Mouse (Mus musculus): Measurements from ENCODE around the gene R3hcc1l.

The R3hcc1l gene

DNA sequence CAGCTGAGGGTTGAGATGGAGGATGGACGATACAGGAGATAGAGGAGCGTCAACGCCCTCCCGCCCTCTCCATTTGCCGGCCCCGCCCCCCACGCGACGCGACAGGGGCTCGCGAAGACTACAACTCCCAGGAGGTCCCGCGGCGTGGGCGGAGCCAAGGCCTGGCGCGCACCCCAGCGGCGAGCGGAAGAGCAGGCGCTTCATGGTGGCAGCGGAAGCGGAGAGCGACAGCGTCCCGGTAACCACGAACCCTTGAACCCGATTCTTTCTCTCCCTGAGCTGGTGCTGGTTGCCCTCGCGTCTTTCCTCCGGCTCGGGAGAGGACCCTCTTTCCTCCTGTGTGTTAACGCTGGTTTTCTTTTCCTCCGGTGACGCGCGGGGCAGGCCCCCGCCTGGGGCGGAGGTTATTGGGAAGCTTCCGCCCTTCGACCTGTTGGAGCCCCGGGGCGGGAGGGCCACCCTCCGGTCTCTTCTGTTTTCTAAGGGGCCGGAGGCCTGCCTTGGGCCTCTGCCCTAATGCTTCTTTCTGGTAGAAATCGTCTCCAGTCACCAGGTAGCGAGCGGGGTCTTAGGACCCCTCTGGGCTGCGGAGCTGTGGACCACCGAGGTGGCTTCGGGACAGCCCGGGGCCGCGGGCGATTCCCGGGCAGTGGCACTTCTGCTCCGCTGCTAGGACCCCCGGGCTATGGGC lies at the start of gene R3hcc1l:
Gene R3hcc1l, plus strand, starts transcription at position 140 of the 691 bp plus-strand sequence.
- peak; percentile 94 to 96 for DNase-seq (ENCODE audit: low spot score in 2 of 2)

DNA sequence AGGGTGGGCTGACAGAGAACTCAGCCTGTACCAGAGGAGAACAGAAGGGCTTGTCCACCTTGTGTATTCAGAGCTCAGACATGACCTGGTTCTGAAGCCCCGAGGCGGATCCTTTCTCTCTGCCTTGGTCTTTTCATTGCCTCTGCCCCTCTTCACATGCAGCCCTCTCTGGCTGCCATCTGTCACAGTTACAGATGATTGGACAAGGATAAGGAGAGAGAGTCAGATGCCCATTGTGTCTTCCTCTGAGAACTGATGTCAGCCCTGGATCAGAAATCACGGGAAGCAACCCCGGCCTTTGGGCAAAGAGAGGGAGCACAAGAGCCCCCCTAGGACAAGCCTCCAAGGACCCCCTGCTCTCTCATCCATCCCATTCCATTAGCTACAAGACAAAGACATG lies 47.0 kb upstream of the R3hcc1l start:
- no peak for DNase-seq (ENCODE audit: low spot score in 2 of 2)

DNA sequence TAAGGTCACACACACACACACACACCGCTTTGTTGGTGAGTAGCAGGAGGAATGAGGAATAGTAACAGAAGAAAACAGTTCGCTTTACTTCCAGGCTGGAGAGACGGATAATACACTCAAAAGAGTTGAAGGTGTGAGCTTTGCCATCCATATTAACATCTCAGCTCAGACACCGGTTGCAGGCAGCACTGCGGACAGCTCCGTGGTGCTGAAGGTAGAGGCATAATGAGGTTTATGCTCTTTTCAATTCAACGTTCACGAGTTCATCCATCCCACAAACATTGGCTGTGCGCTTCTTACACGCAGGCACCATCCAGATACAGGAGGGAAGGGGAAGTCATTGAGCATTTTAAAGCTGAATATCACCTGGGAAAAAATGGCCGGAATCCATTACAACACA lies 45.7 kb upstream of the R3hcc1l start:
- no peak for DNase-seq (ENCODE audit: low spot score in 2 of 2)

DNA sequence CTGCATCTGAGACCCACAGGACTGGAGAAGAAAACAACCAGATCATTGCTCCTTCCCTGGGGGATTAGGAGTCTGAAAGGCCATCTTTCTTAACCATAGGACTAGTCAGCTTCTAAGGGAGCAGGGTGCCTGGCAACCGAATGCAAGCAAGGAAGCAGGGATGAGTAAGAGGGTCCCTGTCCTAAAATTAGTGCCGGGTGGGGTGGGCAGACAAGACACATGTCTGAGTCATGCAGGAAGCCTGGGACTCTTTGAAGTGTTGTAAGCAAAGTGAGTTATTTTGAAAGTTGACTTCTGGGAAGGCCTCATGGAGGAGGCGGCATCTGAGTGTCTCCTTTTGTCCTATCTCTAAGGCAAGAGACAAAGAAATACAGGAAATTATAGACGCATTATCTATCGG lies 40.8 kb upstream of the R3hcc1l start:
- no peak for DNase-seq (ENCODE audit: low spot score in 2 of 2)

DNA sequence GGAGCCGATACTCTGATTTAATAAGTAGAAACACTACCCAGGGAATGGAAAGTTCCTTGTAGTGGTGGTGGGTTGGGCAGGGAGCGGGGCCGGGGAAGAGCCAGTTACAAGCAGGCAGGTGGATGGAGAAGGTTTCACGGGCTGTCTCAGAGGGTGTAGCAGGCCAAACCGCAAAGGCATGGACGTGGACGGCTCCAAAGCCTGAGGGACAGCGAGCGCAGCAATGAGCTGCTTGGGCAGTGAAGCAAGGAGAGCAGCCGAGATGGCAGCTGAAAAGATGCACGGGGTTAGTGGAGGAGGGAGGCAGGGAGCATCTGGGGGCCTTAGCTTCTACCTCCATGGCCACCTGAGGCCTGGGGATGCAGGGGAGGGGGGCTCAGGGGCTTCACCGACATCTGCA lies 40.3 kb upstream of the R3hcc1l start:
- DNase-seq (ENCODE audit: low spot score in 2 of 2): no peak

DNA sequence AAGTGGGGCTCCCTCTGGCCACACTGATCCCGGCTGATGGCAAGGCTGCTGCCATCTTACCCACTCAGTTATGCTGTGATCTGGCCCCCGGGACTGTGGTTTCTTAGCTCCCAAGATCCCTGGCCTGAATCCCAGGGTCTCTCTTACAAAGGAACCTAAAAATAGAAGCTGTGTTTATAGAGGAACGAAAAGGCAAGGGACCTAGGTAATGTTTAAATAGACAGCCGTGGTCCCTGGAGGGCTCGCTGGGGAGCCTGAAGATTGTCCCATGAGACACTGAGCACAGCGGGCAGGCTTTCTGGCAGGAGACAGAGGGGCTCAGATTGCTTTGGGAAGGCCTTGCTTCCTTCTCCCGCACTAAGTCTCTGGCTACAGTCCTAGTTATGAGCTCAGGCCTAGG lies 33.1 kb upstream of the R3hcc1l start:
- DNase-seq (ENCODE audit: low spot score in 2 of 2): no peak

DNA sequence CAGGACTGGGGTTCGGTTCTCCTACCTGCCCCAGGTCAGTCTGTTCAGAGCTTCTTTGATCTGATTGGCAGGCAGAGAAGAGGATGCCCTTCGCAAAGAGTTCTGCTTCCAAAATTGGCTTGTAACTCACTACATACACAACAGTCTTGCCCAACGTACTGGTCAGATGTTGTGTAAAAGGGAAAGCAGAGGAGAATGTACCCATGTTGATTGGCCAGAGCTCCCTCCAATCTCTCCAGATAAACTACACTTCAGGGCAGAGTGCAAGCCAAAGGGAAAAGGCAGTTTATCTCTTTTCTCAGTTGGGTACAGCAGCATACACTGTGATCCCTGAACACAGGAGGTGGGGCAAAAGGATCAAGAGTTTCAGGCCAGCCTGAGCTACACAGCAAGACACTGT lies 31.3 kb upstream of the R3hcc1l start:
- no peak for DNase-seq (ENCODE audit: low spot score in 2 of 2)

DNA sequence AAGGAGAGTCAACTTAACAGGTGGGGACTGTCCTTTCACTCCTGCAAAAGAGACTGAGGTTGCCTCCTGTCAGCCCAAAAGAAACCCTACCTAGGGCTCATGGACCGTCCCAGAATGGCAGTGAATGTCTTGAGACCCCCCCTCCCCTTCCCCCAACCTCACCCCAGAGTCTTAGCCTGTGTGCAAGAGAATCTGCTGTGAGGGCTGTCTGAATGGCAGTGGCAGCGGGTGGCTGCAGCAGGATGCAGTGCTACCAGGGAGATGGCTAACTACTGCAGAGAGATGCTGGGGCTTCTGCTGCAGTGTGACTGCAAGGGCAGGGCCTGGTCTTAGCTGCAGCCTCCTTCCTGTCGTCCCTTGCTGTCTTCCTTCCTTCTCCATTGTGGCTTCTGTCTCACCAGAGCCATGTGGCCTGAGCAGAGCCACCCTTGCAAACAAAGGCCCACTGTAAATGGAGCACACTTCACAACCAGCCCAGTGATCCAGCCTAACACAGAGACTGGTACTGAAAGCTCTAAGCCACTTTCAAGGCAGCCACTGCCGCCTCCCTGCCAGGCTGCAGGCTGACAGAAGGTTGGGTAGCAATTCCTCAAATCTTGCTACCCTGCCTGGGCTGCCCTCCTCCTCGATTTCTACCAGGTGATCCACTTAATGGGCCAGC lies 25.2 kb upstream of the R3hcc1l start:
- no peak for DNase-seq (ENCODE audit: low spot score in 2 of 2)

DNA sequence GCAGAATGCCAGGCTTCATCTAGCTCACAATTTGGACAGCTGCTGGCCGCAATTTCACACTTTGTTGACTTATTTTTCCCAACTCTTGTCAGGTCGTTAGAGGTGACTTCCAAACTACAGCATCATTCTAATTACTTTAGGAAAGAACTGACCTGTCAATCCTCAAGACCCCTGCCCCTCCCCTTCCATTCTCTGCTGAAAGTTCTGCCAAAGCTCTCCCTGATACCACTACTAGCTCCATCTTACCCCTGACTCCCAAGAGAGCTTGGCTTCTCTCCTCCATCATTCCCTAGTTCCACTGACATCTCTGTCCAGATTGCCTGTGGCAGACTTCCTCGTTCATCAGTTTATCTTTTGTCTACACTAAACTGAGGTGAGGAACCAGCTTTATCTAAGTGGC lies 14.4 kb upstream of the R3hcc1l start:
- peak in 1 of 2 experiments; percentile 16 for DNase-seq (ENCODE audit: low spot score in 2 of 2)

DNA sequence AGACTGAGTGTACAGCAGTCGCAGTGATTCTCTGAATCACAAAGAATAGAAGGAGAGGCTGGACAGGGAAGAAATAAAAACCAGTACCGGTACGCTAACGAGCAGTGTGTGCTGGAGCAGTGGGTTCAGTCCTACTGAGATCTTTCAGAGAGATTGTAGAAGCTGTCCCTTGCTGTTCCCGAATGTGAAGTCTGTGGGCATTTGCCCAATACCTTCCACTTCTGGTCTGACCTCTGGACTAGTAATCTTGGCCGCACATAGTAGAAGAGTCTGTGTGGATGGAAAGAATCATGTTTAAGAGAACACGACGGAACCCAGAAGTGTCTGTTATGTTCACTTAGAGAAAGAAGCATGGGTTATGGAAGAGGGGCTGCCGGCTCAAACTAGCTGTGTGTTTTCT lies 8.9 kb upstream of the R3hcc1l start:
- DNase-seq (ENCODE audit: low spot score in 2 of 2): no peak

DNA sequence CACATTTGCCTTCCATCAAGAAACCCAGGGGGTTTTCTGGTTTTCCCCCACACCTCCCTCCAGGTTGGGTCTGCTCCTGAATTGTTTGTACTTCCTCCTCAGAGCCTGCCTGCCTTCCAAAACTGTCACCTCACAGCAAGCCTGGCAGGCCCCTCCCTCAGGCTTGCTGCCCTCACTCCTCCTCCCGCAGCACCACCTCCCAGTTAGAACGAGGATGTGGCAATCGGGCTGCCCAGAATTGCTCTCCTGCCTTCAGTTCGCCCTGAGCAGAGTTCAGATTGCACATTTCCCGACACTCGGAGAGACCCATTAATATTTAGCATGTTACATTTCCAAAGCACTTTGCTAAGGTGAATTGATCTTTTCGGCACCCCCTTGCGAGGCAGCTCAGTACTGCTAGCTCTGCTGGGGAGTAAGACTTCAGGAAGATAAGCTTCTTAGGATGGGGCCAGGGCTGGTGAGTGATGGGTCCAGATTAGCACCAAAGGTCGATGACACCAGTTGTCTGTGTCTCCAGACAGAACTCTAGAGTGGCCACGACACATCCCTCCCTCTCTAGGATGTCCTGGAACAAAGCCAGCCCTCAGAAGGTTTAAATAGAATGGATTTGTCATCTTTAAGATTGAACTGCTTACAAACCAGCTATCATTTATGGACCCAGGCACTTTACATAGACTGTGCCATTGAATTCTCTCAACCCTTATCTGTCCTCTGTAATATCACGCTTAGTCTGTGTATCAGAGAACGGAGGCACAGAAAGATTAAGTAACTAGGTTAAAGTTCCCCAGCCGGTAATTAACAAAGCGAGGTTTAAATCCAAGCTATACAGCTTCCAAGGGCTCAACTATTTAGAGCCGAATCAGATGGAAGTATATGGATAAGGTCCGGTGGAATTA lies 8.0 kb upstream of the R3hcc1l start:
- DNase-seq (ENCODE audit: low spot score in 2 of 2): no peak

DNA sequence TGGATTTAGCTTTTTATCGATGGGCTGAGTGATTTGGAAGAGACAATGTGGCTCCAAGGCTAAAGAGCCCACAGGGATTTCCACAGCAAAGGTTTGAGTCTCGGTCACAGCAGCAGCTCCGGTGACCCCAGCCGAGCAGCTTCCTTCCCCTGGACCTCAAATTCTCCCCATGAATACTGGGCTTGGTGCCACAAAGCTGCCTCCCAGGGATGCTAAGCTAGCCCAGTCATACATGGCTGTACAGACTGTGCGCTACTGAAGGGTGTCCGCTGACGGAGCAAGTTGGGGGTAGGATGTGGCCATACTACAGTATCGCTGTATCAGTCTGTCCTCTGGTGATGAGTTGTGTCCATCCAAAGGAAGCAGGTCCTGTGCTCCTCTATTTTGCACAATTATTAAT lies 2.9 kb upstream of the R3hcc1l start:
- no peak for DNase-seq (ENCODE audit: low spot score in 2 of 2)

DNA sequence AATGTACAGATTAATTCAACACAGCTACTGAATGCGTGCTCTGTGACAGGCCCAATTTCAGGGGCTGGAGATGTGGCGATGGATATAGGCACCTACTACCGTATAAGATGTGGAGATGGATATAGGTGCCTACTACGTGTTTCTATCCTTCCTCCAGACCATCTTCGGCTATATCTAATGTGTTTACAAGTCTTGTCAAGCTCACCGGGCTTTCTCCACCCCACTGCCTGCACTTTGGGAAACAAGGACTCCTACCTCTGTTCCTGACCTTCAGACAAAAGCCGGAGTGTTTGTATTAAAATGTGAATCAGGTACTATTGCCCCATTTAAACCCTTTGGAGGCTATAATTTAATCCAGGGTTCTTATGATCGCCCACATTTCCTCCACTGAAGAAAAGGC lies 2.4 kb upstream of the R3hcc1l start:
- DNase-seq (ENCODE audit: low spot score in 2 of 2): no peak

DNA sequence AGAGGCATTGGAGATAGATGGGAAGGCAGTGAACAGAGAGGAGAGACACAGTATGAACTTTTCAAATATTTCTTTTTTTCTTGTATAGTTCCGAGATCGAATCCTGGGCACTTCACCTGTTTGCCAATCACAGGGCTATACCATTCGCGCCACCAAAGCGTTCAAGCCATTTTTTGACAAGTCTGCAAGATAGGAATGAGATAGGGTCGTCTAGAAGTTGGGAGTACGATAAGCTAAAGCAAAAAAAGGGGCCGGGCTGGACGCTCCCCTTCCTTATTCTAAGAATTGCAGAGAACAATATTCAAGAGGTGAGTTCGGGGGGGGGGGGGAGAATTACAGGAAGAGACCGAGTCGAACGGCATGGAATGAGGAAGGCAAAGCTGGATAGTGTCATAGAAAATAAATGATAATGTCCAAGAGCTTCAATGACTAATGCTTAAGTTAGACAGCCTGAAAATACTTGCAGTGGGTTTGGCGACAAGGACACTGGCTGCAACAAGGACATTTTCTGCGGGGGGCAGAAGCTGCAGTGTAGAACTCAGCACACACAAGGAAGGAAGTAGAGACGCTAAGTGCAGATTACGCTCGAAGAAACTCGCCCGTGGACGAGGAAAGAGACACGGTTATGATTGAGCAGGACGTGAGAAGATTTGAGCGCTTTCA lies 471 bp upstream of the R3hcc1l start:
- DNase-seq (ENCODE audit: low spot score in 2 of 2): no peak

DNA sequence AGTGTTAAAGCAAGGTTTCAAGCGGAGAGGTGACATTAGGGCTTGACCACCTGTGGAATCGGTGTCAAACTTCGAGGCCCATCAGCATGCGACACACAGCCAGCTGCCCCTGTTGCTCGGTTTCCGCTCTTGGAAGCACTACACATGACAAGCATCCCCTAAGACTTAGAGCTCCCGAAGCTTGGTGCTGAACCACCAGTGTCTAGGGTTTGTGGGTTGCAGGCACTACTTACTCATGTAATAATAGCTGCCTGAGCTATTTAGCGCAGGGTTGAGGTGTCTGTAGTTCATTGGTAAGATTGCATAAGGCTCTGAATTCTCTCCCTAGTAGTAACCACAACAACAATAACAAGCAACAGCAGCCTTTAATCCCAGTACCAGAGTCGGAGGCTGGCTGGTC lies 1.2 kb downstream of the R3hcc1l start:
- DNase-seq (ENCODE audit: low spot score in 2 of 2): no peak

DNA sequence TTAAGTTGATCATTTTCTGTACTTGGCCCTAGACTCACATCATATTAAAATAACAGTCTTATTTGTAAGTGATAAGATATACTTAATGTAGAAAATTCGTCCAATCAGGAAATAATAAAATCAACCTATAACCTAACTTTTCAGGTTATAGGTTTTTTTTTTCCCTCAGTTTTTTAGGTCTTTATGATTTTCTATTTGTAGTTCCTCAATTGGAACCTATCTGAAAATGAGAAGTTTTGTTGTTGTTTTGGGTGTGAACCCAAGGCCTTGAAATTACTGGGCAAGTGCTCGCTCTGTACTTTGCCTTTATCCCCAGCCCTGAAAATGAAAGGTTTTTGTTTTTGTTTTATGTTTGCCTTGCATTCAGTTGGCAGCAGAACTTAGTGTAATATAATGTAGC lies 6.1 kb downstream of the R3hcc1l start:
- DNase-seq (ENCODE audit: low spot score in 2 of 2): no peak

DNA sequence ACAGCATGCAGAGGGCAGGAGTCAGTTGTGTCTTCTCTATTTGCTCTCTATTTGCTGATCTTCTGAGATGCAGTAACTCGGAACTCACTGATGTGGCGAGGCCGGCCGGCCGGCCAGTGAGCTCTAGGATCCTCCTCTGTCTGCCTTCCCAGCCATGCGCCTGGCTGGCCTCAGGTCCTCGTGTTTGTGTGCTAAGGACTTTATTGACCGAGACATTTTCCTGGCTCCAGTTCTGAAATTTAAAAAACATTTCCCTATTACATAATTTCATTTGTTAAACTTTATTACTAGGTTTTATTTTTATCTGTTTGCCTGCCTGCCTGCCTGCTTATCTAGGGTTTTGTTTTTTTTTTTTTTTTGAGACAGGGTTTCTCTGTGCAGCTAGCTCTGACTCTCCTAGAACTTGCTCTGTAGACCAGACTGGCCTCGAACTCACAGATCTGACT lies 11.5 kb downstream of the R3hcc1l start:
- no peak for DNase-seq (ENCODE audit: low spot score in 2 of 2)

DNA sequence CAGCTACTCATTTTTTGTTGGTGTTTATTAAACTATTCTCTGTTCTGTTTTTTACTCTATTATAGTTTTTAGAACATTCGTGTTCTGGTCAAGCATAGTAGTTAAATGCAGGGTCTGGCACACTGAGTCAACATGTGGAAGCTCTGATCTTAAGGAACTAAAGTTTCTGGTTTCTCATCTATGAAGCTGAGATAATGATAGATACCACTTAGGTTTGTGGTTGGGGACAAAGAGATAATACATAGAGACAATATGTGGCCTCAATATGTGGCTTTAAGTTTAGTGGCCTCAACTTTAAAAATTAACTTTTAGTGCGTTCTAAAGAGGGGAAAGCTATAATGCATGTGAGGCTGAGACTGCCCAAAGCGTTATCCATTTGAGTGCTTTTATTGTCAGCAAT lies 15.9 kb downstream of the R3hcc1l start:
- no peak for DNase-seq (ENCODE audit: low spot score in 2 of 2)

DNA sequence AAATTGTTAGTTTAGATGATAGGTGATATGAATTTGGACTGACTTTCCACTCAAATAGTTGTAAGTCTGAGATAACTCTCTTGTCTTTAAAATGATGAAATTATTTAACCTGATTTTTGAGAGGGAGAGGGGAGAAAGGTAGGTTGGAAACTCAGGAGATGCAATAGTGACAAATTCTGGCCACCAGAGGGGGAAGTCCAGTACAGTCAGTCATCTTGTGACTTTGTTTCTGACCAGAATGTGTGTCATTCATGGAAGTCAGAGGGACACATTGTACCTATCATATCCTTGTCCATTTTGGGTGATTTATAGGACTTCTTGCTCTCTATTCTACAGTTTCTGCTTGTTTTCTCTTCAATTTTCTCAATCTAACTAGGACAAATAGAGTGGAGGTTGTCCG lies 19.0 kb downstream of the R3hcc1l start:
- no peak for DNase-seq (ENCODE audit: low spot score in 2 of 2)

DNA sequence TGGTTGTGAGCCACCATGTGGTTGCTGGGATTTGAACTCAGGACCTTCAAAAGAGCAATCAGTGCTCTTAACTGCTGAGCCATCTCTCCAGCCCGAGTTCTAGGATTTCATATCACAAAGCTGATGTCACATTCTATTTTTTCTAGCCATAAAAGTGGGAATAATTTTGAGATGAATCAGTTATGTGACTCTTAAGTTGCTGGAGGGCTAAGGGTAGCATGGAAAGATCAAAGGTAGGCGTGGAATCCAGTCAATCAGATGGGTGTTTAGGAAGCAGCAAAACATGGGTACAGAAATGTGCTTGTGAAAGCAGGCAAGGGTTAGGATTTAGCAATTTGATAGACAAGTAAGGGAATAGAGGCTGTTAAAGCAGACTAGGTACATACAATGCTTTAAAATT lies 20.4 kb downstream of the R3hcc1l start:
- DNase-seq (ENCODE audit: low spot score in 2 of 2): no peak

DNA sequence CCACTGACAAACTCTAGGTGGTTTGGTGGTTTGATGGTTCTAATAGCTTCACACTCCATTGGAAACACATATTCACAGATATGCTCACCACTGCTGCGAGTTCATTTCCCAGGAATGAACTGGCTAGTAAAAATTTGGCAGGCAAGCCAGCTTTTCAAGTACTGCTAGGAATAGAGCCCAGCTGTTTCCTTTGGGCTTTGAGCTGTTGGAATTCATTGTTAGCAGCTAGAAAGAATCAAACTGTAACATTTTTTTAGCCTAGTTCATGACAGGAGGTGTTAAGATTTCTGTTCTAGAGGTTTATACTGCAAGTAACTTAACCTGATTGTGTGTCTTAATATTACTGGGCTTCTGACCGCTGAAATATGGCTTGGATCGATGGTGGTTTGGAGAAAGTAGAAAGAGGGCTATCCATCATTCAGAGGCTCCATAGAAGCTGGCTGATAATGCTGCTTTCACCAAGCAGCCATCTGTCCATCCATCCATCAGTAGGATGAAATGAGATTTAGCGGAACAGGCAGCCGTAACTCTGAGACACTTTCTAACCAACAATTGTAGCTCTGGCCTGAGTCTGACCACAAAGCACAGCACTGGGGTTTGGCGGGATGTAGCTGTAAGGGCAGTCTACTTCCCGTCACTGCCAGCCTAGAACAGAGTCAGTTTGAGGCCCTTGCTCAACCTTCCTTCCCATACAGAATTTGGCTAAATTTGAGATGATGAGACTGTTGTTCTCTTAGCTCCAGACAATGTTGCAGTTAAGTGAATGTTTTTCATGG lies 21.0 kb downstream of the R3hcc1l start:
- DNase-seq (ENCODE audit: low spot score in 2 of 2): no peak

Data from urinary bladder, postnatal 4 days (tissue).